24 mouse cellular contexts compared by ENCODE assay signal in the genomic region with DNA sequence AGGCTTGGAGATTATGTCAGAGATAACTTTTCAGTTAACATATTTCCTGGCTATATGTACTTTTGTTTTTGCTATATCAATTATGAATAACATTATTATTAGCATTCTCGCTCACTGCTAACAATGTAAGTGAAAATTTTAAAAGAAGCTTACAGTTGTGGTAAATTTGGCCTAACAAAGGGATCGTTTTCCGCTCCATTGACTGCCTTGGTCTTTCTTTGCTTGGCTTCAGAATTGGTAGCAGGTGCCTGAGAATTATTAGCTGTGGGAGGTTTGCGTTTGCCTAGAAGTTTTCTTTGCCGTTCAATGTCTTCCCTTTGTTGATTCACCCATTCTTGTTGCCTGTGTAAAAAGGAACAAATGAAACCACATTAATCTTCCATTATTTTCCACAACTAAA.
DNase-seq lines count a peak whose midpoint lies in the region; ATAC-seq lines count a peak whose summit lies in the region.
"Had no signal": no experiment of that assay in that cellular context is flagged by ENCODE, and none has a peak within 500 bp of the region (broad histone marks: within the 10 kb centered on the region; RNA-seq: fewer than 3 reads in every experiment).

No protein-coding gene starts in this region.

- 70% methylated on average over 5 of the region's 5 CpGs for WGBS in forebrain, embryonic 10.5 days
- 40% methylated on average over 5 of the region's 5 CpGs for WGBS in forebrain, embryonic 15.5 days

- no peaks in the 10 kb centered on the region for H3K27me3 ChIP-seq in forebrain, embryonic 10.5 days (ENCODE audit: poor library complexity, severe bottlenecking)
- H3K27me3 ChIP-seq in forebrain, embryonic 15.5 days = no peaks in the 10 kb centered on the region
- H3K27me3 ChIP-seq: CH12.LX; embryonic facial prominence, embryonic 12.5 days; embryonic facial prominence, embryonic 15.5 days; forebrain, embryonic 12.5 days had no signal

- peak; percentile 8 for DNase-seq in embryo, embryonic 10.5 days (ENCODE audit: low spot score)
- DNase-seq in embryo, embryonic 11 days = no peak
- DNase-seq in forebrain, embryonic 10.5 days (ENCODE audit: extremely low spot score, low spot score) = no peak
- peak; percentile 14 for DNase-seq in Muller cell, postnatal 12 days (ENCODE audit: inconsistent ontology term)
- DNase-seq in retina, embryonic 14.5 days (ENCODE audit: low spot score) = peak; percentile 67
- DNase-seq in heart, adult 18-20 months = no peak
- DNase-seq: adrenal gland, adult 2 months; adrenal gland, postnatal 10 days; adrenal gland, postnatal 25 days; cerebellum, adult 11-12 months; cerebellum, adult 2 months; cerebellum, adult 9-10 months; cerebellum, postnatal 14 days; cerebellum, postnatal 36 days had no signal

- H3K27ac ChIP-seq in forebrain, embryonic 10.5 days = 0 out of 2 replicates have a peak overlapping the region, but pooled peaks have one; percentile 58
- H3K27ac ChIP-seq in forebrain, embryonic 15.5 days (replicated peaks) = no peak overlapping the region
- H3K27ac ChIP-seq: embryonic facial prominence, embryonic 12.5 days; embryonic facial prominence, embryonic 15.5 days had no signal

- H3K9ac ChIP-seq in forebrain, embryonic 15.5 days (replicated peaks) = no peak overlapping the region
- H3K9ac ChIP-seq: embryonic facial prominence, embryonic 12.5 days; embryonic facial prominence, embryonic 15.5 days; forebrain, embryonic 12.5 days had no signal

- peaks cover 10% of the 10 kb centered on the region for H3K4me1 ChIP-seq in forebrain, embryonic 10.5 days
- H3K4me1 ChIP-seq in forebrain, embryonic 15.5 days = peaks cover 3% of the 10 kb centered on the region; the same call in 1 of the 2 replicates
- H3K4me1 ChIP-seq: embryonic facial prominence, embryonic 12.5 days; embryonic facial prominence, embryonic 15.5 days had no signal

- H3K36me3 ChIP-seq in forebrain, embryonic 10.5 days (replicated peaks) = peaks cover 96% of the 10 kb centered on the region
- H3K36me3 ChIP-seq in forebrain, embryonic 15.5 days = peaks cover 39% of the 10 kb centered on the region

- no peak overlapping the region for H3K4me2 ChIP-seq in forebrain, embryonic 15.5 days (replicated peaks)
- H3K4me2 ChIP-seq: embryonic facial prominence, embryonic 12.5 days; embryonic facial prominence, embryonic 15.5 days; forebrain, embryonic 12.5 days had no signal

- H3K4me3 ChIP-seq in forebrain, embryonic 10.5 days = no peak overlapping the region
- no peak overlapping the region for H3K4me3 ChIP-seq in forebrain, embryonic 15.5 days
- H3K4me3 ChIP-seq: embryonic facial prominence, embryonic 12.5 days; embryonic facial prominence, embryonic 15.5 days; erythroblast, embryonic 14.5 days; forebrain, embryonic 12.5 days had no signal

- H3K9me3 ChIP-seq in forebrain, embryonic 10.5 days = no peaks in the 10 kb centered on the region
- H3K9me3 ChIP-seq in forebrain, embryonic 15.5 days = no peaks in the 10 kb centered on the region
- H3K9me3 ChIP-seq: embryonic facial prominence, embryonic 12.5 days; embryonic facial prominence, embryonic 15.5 days; forebrain, embryonic 12.5 days; G1E had no signal

- ATAC-seq in forebrain, embryonic 15.5 days (replicated peaks) = no peak
- ATAC-seq in erythroid progenitor cell, adult 5-6 weeks (replicated peaks; ENCODE audit: low FRiP score, poor library complexity, severe bottlenecking) = no peak
- ATAC-seq: CD4-positive, CD25-positive, alpha-beta regulatory T cell, adult 4 months; forebrain, embryonic 16.5 days had no signal

Comparison
In these comparisons a context has a peak if more than half of its experiments do, and no peak if none do; other contexts are left out.
1. DNase-seq: peak in embryo, embryonic 10.5 days (single experiment), Muller cell, postnatal 12 days (single experiment) and retina, embryonic 14.5 days (single experiment); none in embryo, embryonic 11 days (single experiment), forebrain, embryonic 10.5 days (single experiment) and heart, adult 18-20 months (0 of 2).